Mouse (Mus musculus): ENCODE measurements around the gene Igfbp7. TPM values are rescaled to one million over a fixed set of nuclear protein-coding genes. Genes with fewer than 3 reads are reported as not detected.

Gene Igfbp7
- total and polyA plus RNA-seq, 3 experiments = 0.07 TPM; not detected in 2

GRCm38 (mm10) chr5:77314206-77314605 is 93.6 kb downstream of the Igfbp7 start:
- Histone ChIP-seq H3K79me2 (ENCODE audit: control insufficient read depth, insufficient read depth, low read length, poor library complexity) (peaks cover 35% of the 10 kb centered on the region), H3K4me3 (ENCODE audit: control insufficient read depth in 1 of 2, insufficient read depth in 1 of 2, low read depth in 2 of 2, low read length in 2 of 2) (no peak overlapping the region), H3K9me3 (replicated peaks; ENCODE audit: insufficient read depth, low read length) (no peaks in the 10 kb centered on the region), H3K27me3 (ENCODE audit: control insufficient read depth in 1 of 2, insufficient read depth in 2 of 2, low read length in 2 of 2) (no peaks in the 10 kb centered on the region), H3K36me3 (ENCODE audit: control insufficient read depth in 1 of 2, insufficient read depth in 2 of 2, low read length in 2 of 2) (peaks cover 14 to 35% of the 10 kb centered on the region in 2 experiments), H3K4me1 (ENCODE audit: control insufficient read depth in 1 of 2, insufficient read depth in 2 of 2, low read length in 2 of 2) (peaks cover 3 to 8% of the 10 kb centered on the region in 2 experiments), H3K9ac (ENCODE audit: control insufficient read depth, low read depth, low read length, poor library complexity, severe bottlenecking) (no peak overlapping the region), H3K27ac (ENCODE audit: control insufficient read depth, low read depth, low read length) (no peak overlapping the region)
- peak; percentile 27 for DNase-seq (ENCODE audit: low read depth, low spot score)
- no peak for TF ChIP-seq MYC (IDR thresholded peaks at IDR 0.05; ENCODE audit: low read depth, low read length)
- TF ChIP-seq ZNF384 (IDR thresholded peaks at IDR 0.05; ENCODE audit: low read depth, low read length) = peak; percentile 40; the same call in 1 of the 2 replicates
- peak; percentile 7 to 35 (median 18); a peak in 3 of 6 replicates for TF ChIP-seq CTCF (IDR thresholded peaks at IDR 0.05 in 2 of 3, conservative IDR thresholded peaks at IDR 0.05 in 1 of 3; ENCODE audit: control insufficient read depth in 1 of 3, insufficient read depth in 1 of 3, low read depth in 2 of 3, low read length in 3 of 3, poor library complexity in 1 of 3, severe bottlenecking in 1 of 3)
- no peak for TF ChIP-seq GATA1 (IDR thresholded peaks at IDR 0.05; ENCODE audit: low read depth, low read length)

- peak within 1 kb of the TSS; percentile 70 to 84 for H3K4me3 ChIP-seq (ENCODE audit: control insufficient read depth in 1 of 2, insufficient read depth in 1 of 2, low read depth in 2 of 2, low read length in 2 of 2)
- H3K27me3 ChIP-seq (ENCODE audit: control insufficient read depth in 1 of 2, insufficient read depth in 2 of 2, low read length in 2 of 2) = no peaks in the 10 kb centered on the region
- H3K36me3 ChIP-seq (ENCODE audit: control insufficient read depth in 1 of 2, insufficient read depth in 2 of 2, low read length in 2 of 2) = peaks cover 24 to 28% of the 10 kb centered on the region in 2 experiments
- H3K4me1 ChIP-seq (ENCODE audit: control insufficient read depth in 1 of 2, insufficient read depth in 2 of 2, low read length in 2 of 2) = peaks cover 5 to 8% of the 10 kb centered on the region in 2 experiments
- H3K9me3 ChIP-seq (replicated peaks; ENCODE audit: insufficient read depth, low read length) = no peaks in the 10 kb centered on the region
- peak; percentile 99 for DNase-seq (ENCODE audit: low read depth, low spot score)
- peak within 1 kb of the TSS; percentile 82 for H3K27ac ChIP-seq (ENCODE audit: control insufficient read depth, low read depth, low read length)
- H3K79me2 ChIP-seq (ENCODE audit: control insufficient read depth, insufficient read depth, low read length, poor library complexity) = peaks cover 55% of the 10 kb centered on the region
- H3K9ac ChIP-seq (ENCODE audit: control insufficient read depth, low read depth, low read length, poor library complexity, severe bottlenecking) = peak within 1 kb of the TSS; percentile 86
- TF ChIP-seq MXI1 (IDR thresholded peaks at IDR 0.05; ENCODE audit: low read depth, low read length) = peak; percentile 98
- TF ChIP-seq CHD1 (IDR thresholded peaks at IDR 0.05; ENCODE audit: low read depth, low read length) = no peak; the same call in 1 of the 2 replicates
- no peak for TF ChIP-seq CTCF (IDR thresholded peaks at IDR 0.05 in 2 of 3, conservative IDR thresholded peaks at IDR 0.05 in 1 of 3; ENCODE audit: control insufficient read depth in 1 of 3, insufficient read depth in 1 of 3, low read depth in 2 of 3, low read length in 3 of 3, poor library complexity in 1 of 3, severe bottlenecking in 1 of 3)
- TF ChIP-seq ZKSCAN1 (IDR thresholded peaks at IDR 0.05; ENCODE audit: low read depth, low read length) = no peak
- peak; percentile 92 for TF ChIP-seq TBP (IDR thresholded peaks at IDR 0.05; ENCODE audit: low read depth, low read length)
- TF ChIP-seq MAX (IDR thresholded peaks at IDR 0.05; ENCODE audit: low read length) = peak; percentile 94
- peak; percentile 73 for TF ChIP-seq TCF12 (IDR thresholded peaks at IDR 0.05; ENCODE audit: low read depth, low read length)
- TF ChIP-seq MYC (IDR thresholded peaks at IDR 0.05; ENCODE audit: low read depth, low read length) = peak; percentile 85; the same call in 1 of the 2 replicates
- TF ChIP-seq ZMIZ1 (IDR thresholded peaks at IDR 0.05; ENCODE audit: low read depth, low read length) = peak; percentile 97
- TF ChIP-seq SMC3 (IDR thresholded peaks at IDR 0.05; ENCODE audit: low read depth, low read length) = no peak
- TF ChIP-seq ZC3H11A (IDR thresholded peaks at IDR 0.05; ENCODE audit: low read depth, low read length) = no peak
- no peak for TF ChIP-seq TAL1 (IDR thresholded peaks at IDR 0.05; ENCODE audit: low read length)
- no peak for TF ChIP-seq RCOR1 (IDR thresholded peaks at IDR 0.05; ENCODE audit: low read depth, low read length)
- no peak for TF ChIP-seq JUND (IDR thresholded peaks at IDR 0.05; ENCODE audit: low read depth, low read length)
- TF ChIP-seq ETS1 (IDR thresholded peaks at IDR 0.05; ENCODE audit: low read depth, low read length) = 0 out of 2 replicates have a peak, but pooled peaks have one; percentile 36
- peak; percentile 92 for TF ChIP-seq SIN3A (IDR thresholded peaks at IDR 0.05; ENCODE audit: low read length)
- TF ChIP-seq MEF2A (IDR thresholded peaks at IDR 0.05; ENCODE audit: extremely low read depth, insufficient replicate concordance, low read depth, low read length, poor library complexity, severe bottlenecking) = peak; percentile 36; the same call in 1 of the 2 replicates
- no peak for TF ChIP-seq RAD21 (IDR thresholded peaks at IDR 0.05; ENCODE audit: low read depth, low read length)
- TF ChIP-seq MAZ (IDR thresholded peaks at IDR 0.05; ENCODE audit: low read depth, low read length) = peak; percentile 12; the same call in 1 of the 2 replicates
- no peak; the same call in 1 of the 2 replicates for TF ChIP-seq GATA1 (IDR thresholded peaks at IDR 0.05; ENCODE audit: low read depth, low read length)
- TF ChIP-seq POLR2AphosphoS2 (IDR thresholded peaks at IDR 0.05; ENCODE audit: low read length) = peak; percentile 95
- peak; percentile 98 for TF ChIP-seq CHD2 (IDR thresholded peaks at IDR 0.05; ENCODE audit: low read length)
- TF ChIP-seq MAFK (IDR thresholded peaks at IDR 0.05; ENCODE audit: borderline replicate concordance, low read depth, low read length) = no peak
- TF ChIP-seq GABPA (IDR thresholded peaks at IDR 0.05; ENCODE audit: low read depth, low read length) = no peak
- TF ChIP-seq ELF1 (IDR thresholded peaks at IDR 0.05; ENCODE audit: low read depth, low read length) = peak; percentile 70
- no peak for TF ChIP-seq UBTF (IDR thresholded peaks at IDR 0.05; ENCODE audit: borderline replicate concordance, insufficient read depth, low read depth, low read length)
- no peak for TF ChIP-seq ZNF384 (IDR thresholded peaks at IDR 0.05; ENCODE audit: low read depth, low read length)
- peak; percentile 66 for TF ChIP-seq KAT2A (conservative IDR thresholded peaks at IDR 0.05; ENCODE audit: low read depth, low read length)
- peak; percentile 99 for TF ChIP-seq NELFE (IDR thresholded peaks at IDR 0.05; ENCODE audit: low read depth, low read length)
These were observed 97.7 kb downstream of the Igfbp7 start, which contains the start of the genes Noa1 and Polr2b for GRCm38 (mm10) chr5:77309924-77310772. Gene Noa1 (minus strand): TSS chr5:77310084. Gene Polr2b (plus strand): TSS chr5:77310147.

Measured in MEL (cell line).